Mouse (Mus musculus) midbrain, postnatal 0 days (tissue): ENCODE data around the gene Klf13. TPM values are rescaled to one million over a fixed set of nuclear protein-coding genes. Genes with fewer than 3 reads are reported as not detected.
A peak's percentile ranks its signal among the peaks of the same experiment; 100 is the strongest.

Source experiments
- ATAC-seq: fragments of 200-750 bp; cut with Nextera tagmentation; 2 replicates; pipeline ENCODE4 v1.8.0; 2017; ENCODE audit warnings: moderate number of reproducible peaks, mild to moderate bottlenecking, moderate TSS enrichment, moderate library complexity; ENCODE audit not compliant: low FRiP score
- DNase-seq: peaks from one replicate; pipeline ENCODE4 v3.0.0-alpha.2; 2015; ENCODE audit warnings: low spot score
- H3K27ac ChIP-seq: fragments of 300-500 bp; sonication (generic); 2 replicates; pipeline ENCODE4 v1.5.1; 2014; ENCODE audit warnings: low read depth, mild to moderate bottlenecking, low read length, mixed read lengths
- H3K27me3 ChIP-seq: fragments of 300-500 bp; sonication (generic); 2 replicates; pipeline ENCODE4 v1.6.1; 2014; ENCODE audit warnings: low read length, control low read depth, mixed read lengths; ENCODE audit not compliant: insufficient read depth
- H3K36me3 ChIP-seq: fragments of 300-500 bp; sonication (generic); 2 replicates; pipeline ENCODE4 v1.6.1; 2014; ENCODE audit warnings: low read length, control low read depth, mixed read lengths; ENCODE audit not compliant: insufficient read depth
- H3K4me1 ChIP-seq: fragments of 300-500 bp; sonication (generic); 2 replicates; pipeline ENCODE4 v1.6.1; 2014; ENCODE audit warnings: mild to moderate bottlenecking, control low read depth, antibody characterized with exemption, low read length, mixed read lengths; ENCODE audit not compliant: insufficient read depth
- H3K4me2 ChIP-seq: fragments of 300-500 bp; sonication (generic); 2 replicates; pipeline ENCODE4 v1.6.1; 2014; ENCODE audit warnings: low read depth, mild to moderate bottlenecking, low read length, mixed read lengths; ENCODE audit not compliant: poor library complexity, severe bottlenecking
- H3K4me3 ChIP-seq: fragments of 300-500 bp; sonication (generic); 2 replicates; pipeline ENCODE4 v1.5.1; 2014; ENCODE audit warnings: low read depth, mild to moderate bottlenecking, low read length, moderate library complexity
- H3K9ac ChIP-seq: fragments of 300-500 bp; sonication (generic); replicated peaks from 2 replicates; pipeline ENCODE4 v1.6.1; 2014; ENCODE audit warnings: mild to moderate bottlenecking, low read length, moderate library complexity, mixed read lengths; ENCODE audit not compliant: poor library complexity, severe bottlenecking
- H3K9me3 ChIP-seq: fragments of 300-500 bp; sonication (generic); 2 replicates; pipeline ENCODE4 v1.6.1; 2016; ENCODE audit warnings: low read length, control low read depth
- CTCF ChIP-seq: IDR thresholded peaks from 2 replicates; pipeline ENCODE4 v1.5.1; 2016; ENCODE audit warnings: antibody characterized with exemption, mild to moderate bottlenecking
- WGBS: fragments of 180-500 bp; shearing (Covaris S2); extraction: QIAGEN DNeasy Blood & Tissue Kit; methylation state at CpG from one replicate; pipeline ENCODE4 v1.1.7; 2014; 5-methylcytosine and 5-hydroxymethylcytosine counted together
- polyA plus RNA-seq: library from polyadenylated mRNA; unstranded; fragments of >200 nt; fragmentation: Nextera tagmentation; extraction: Ambion mirVana; gene quantifications from 2 replicates; pipeline ENCODE4 v1.2.1, GENCODE M21; 2015
- total RNA-seq: library from RNA; depleted of rRNA; stranded (reverse); fragments of >200 nt; gene quantifications from 2 replicates; pipeline ENCODE4 v1.2.3, GENCODE M21; 2014; rRNA removed

Gene Klf13
- total and polyA plus RNA-seq, 2 experiments from 2014 or later, result 21.5 to 26.6 TPM

DNA sequence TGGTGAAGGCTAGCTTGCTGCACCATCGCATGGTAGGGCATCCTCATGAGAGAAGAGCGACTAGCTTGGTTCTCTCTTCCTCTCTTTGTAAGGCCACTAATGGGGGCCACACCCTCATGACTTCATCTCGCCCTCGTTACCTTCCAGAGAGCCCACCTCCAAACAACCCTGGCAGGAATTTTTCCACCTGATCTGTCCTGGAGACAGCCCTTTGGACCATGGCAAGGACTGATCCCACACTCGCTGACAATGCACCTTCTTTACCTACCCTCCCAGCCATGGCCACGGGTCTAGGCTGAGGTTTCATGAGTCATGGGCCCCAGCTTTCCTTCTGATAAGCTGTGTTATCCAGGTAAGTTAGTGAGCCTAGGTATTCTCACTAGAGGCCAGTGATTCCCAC is 77.6 kb downstream of the Klf13 start:
- 92% methylated on average over 6 of the region's 6 CpGs for WGBS

DNA sequence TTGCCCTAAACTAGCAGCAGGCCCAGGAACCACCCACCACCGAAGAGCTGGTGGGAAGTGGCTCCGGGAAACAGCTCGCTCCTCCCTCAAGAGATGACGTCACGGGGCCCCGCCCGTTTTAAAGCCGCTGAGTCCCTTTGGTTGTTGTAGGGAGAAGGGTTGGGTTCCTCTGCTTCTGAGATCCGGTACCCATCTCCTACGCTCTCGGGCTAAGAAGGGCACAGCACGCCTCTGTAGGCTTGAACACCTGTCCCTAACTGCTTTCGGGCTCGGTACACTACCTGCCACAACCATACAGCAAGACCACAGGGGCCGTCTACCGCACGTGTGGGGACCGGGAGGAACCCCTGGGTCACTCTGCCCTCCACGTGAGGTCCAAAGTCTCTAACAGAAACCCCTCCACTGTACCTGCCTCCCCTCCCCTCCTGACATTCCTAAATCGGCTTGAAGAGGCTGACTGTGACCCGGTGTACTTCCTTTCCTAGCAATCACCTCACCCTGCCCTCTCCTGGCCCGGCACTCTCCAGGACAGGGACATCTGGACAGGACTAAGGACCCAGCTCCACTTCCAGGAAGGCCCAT is 80.1 kb downstream of the Klf13 start:
- H3K27me3 ChIP-seq, result no peaks in the 10 kb centered on the region
- WGBS, result 6% methylated on average over 22 of the region's 22 CpGs
- no peak for TF ChIP-seq CTCF
- no peaks in the 10 kb centered on the region for H3K36me3 ChIP-seq
- peak overlapping the region; percentile 48 for H3K4me2 ChIP-seq
- H3K9ac ChIP-seq, result no peak overlapping the region
- peak; percentile 70 for ATAC-seq
- no peaks in the 10 kb centered on the region for H3K4me1 ChIP-seq
- DNase-seq, result peak; percentile 75
- peak overlapping the region; percentile 20 for H3K4me3 ChIP-seq
- H3K27ac ChIP-seq, result no peak overlapping the region
- no peaks in the 10 kb centered on the region for H3K9me3 ChIP-seq

More for the DNA sequence above, 77.6 kb downstream of the Klf13 start:
- Histone ChIP-seq H3K4me2 (no peak overlapping the region), H3K9ac (no peak overlapping the region), H3K27me3 (no peaks in the 10 kb centered on the region), H3K36me3 (no peaks in the 10 kb centered on the region), H3K4me1 (no peaks in the 10 kb centered on the region), H3K9me3 (no peaks in the 10 kb centered on the region), H3K27ac (no peak overlapping the region), H3K4me3 (no peak overlapping the region)
- no peak for TF ChIP-seq CTCF
- no peak for ATAC-seq
- no peak for DNase-seq

DNA sequence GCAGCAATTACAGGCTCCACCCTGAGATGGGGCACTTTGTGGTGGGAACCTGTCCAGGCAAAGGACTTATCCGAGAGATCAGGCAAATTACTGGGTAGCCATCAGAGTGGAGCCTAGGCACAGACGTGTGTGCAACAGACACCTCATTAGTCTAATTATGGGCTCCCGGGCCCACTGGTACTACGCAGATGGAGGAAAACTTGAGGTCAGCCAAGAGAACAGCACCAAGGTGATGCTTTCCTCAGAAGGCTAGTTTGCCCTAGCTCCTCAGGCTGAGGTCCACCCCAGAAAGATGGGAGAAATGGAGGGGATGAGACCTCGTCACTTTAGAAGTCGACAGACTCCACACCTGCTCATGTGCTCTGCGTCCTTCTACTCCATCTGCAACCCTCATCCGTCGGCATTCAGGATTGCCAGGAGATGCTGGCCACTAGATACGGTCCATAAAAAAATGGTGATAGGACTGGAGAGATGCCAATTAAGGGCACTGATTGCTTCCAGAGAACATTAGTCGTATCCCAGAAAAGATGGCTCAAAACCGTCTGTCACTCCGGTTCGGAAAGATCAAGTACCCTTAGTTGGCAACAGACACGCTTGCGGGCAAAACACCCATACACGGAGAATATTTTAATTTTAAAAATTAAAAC is 80.8 kb downstream of the Klf13 start:
- no peak overlapping the region for H3K27ac ChIP-seq
- no peak overlapping the region for H3K4me3 ChIP-seq
- H3K36me3 ChIP-seq, result no peaks in the 10 kb centered on the region
- H3K4me1 ChIP-seq, result no peaks in the 10 kb centered on the region
- TF ChIP-seq CTCF, result no peak
- no peak overlapping the region for H3K4me2 ChIP-seq
- 87% methylated on average over 17 of the region's 17 CpGs for WGBS
- no peak for ATAC-seq
- no peaks in the 10 kb centered on the region for H3K27me3 ChIP-seq
- H3K9me3 ChIP-seq, result no peaks in the 10 kb centered on the region
- DNase-seq, result no peak
- H3K9ac ChIP-seq, result no peak overlapping the region

DNA sequence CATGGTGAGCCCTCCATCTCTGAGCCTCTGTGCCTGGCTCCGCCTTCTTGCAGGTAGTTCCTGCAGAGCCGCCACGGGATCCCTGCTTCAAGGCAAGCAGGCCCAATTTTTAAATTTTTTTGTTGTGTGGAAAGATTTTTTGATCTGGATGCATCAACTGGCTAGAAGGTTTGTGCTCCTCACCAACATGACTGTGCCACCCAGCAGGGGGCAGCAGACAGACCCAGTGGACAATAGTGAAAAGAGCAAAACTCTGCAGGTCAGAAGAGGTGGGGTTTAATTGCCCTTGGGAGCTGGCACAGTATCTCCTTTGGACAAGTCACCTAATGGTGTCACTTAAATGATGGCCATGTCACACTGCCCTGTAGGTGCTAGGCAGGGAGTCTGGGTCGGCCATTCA is 83.4 kb downstream of the Klf13 start:
- no peaks in the 10 kb centered on the region for H3K9me3 ChIP-seq
- H3K4me1 ChIP-seq, result no peaks in the 10 kb centered on the region
- peak; percentile 70 for TF ChIP-seq CTCF
- no peaks in the 10 kb centered on the region for H3K27me3 ChIP-seq
- no peaks in the 10 kb centered on the region for H3K36me3 ChIP-seq
- ATAC-seq (no peak), DNase-seq (peak; percentile 35)
- no peak overlapping the region for H3K4me3 ChIP-seq
- 77% methylated on average over 4 of the region's 4 CpGs for WGBS
- no peak overlapping the region for H3K4me2 ChIP-seq
- H3K9ac ChIP-seq, result no peak overlapping the region
- no peak overlapping the region for H3K27ac ChIP-seq

DNA sequence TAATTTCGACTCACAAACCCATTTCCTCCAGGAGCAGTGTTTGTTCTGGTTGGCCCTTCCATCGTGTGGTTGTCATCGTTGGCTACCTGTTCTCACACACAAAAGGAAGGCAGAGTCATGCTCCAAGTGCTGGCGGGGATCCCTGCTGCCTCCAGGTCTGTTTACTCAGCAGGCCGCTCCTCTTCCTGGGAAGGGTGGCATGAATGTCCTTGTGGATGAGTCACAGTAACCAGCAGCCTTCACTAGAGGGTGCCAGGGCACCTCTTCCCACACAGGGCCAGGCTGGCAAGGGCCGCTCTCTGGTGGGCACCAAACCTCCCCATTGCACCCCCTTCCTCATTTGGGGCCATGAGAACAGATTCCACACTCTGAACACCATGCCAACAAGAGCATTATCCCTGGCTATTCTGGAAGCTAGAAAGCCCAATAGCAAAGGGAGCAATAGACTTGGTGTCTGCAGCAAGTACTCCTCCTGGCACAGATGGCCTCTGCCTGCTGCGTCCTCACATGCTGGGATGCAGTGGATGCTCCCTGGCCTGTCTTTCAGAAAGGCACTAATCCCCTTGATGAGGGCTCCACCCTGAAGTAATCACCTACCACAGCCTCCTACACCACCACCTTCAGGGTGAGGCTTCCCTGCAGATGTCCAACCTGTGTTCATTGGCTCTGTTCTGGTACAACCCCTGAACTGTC is 86.7 kb downstream of the Klf13 start:
- peak; percentile 36 for DNase-seq
- no peaks in the 10 kb centered on the region for H3K36me3 ChIP-seq
- peak; percentile 53 for TF ChIP-seq CTCF

More for the DNA sequence above, 86.7 kb downstream of the Klf13 start:
- ATAC-seq, result no peak; the same call in 1 of the 2 replicates
- Histone ChIP-seq H3K9me3 (no peaks in the 10 kb centered on the region), H3K4me1 (no peaks in the 10 kb centered on the region), H3K4me3 (no peak overlapping the region), H3K9ac (no peak overlapping the region), H3K4me2 (no peak overlapping the region), H3K27me3 (no peaks in the 10 kb centered on the region), H3K27ac (no peak overlapping the region)
- WGBS, result 58% methylated on average over 7 of the region's 7 CpGs

Other genes starting within 250 kb of the Klf13 start
- gene E030018B13Rik, start 22.1 kb downstream of the Klf13 start, total RNA-seq, result not detected in 2 replicates
- gene E030018B13Rik, start 22.1 kb downstream of the Klf13 start, polyA plus RNA-seq, result not detected in 2 replicates
- 0.14 and 0.16 TPM in 2 replicates for gene Trpm1, start 214.9 kb upstream of the Klf13 start, total RNA-seq
- gene Trpm1, start 214.9 kb upstream of the Klf13 start, polyA plus RNA-seq, result 0.18 and 0.63 TPM in 2 replicates